Mouse (Mus musculus): ENCODE results near the gene Tex13c1. TPM values are rescaled to one million over a fixed set of nuclear protein-coding genes. Genes with fewer than 3 reads are reported as not detected.

Tex13c1 gene
- not detected in 2 replicates for polyA plus RNA-seq (2015; fragmentation: Nextera tagmentation; extraction: Ambion mirVana)

GRCm38 (mm10) chrX:43590860-43591259 lies at the start of gene Tex13c1:
Gene Tex13c1, plus strand, starts transcription at chrX:43591160.
- Histone ChIP-seq H3K27me3 (ENCODE audit: control insufficient read depth, insufficient read depth, low read depth, low read length) (no peaks in the 10 kb centered on the region), H3K27ac (ENCODE audit: low read length) (no peak within 1 kb of the TSS), H3K9me3 (replicated peaks; ENCODE audit: control insufficient read depth, low read length, poor library complexity, severe bottlenecking) (no peaks in the 10 kb centered on the region), H3K4me1 (ENCODE audit: control insufficient read depth, insufficient read depth, low read length) (no peaks in the 10 kb centered on the region), H3K4me3 (ENCODE audit: low read depth, low read length) (no peak within 1 kb of the TSS), H3K4me2 (ENCODE audit: low read length) (no peak within 1 kb of the TSS), H3K9ac (ENCODE audit: low read depth, low read length) (no peak within 1 kb of the TSS), H3K36me3 (ENCODE audit: control insufficient read depth, insufficient read depth, low read length) (no peaks in the 10 kb centered on the region)
- 82% methylated on average over 3 of the region's 3 CpGs for WGBS
- ATAC-seq, result no peak

Other genes starting within 250 kb of the Tex13c1 start
- 42.2 and 42.5 TPM in 2 replicates for gene Tenm1, start 162.0 kb upstream of the Tex13c1 start, polyA plus RNA-seq (2015; fragmentation: Nextera tagmentation; extraction: Ambion mirVana)